Mouse (Mus musculus) liver, embryonic 16.5 days (tissue): Measurements from ENCODE around the gene Polr3h. TPM values are rescaled to one million over a fixed set of nuclear protein-coding genes. Genes with fewer than 3 reads are reported as not detected.
"Not testable (repeated sequence)": the region's sequence is repeated elsewhere in the genome, so short reads cannot be mapped to it uniquely, and the experiment has no call there.

Experiments used
- ATAC-seq: fragments of 200-750 bp; cut with Nextera tagmentation; 2 replicates; pipeline ENCODE4 v1.8.0; 2017; ENCODE audit warnings: low read depth, mild to moderate bottlenecking, moderate number of reproducible peaks, moderate library complexity
- H3K27ac ChIP-seq: fragments of 300-500 bp; sonication (generic); 2 replicates; pipeline ENCODE4 v1.5.1; 2014; ENCODE audit warnings: mild to moderate bottlenecking, low read length
- H3K27me3 ChIP-seq: fragments of 300-500 bp; sonication (generic); 2 replicates; pipeline ENCODE4 v1.6.1; 2014; ENCODE audit warnings: low read depth, low read length, mixed read lengths; ENCODE audit not compliant: control insufficient read depth, insufficient read depth
- H3K36me3 ChIP-seq: fragments of 300-500 bp; sonication (generic); 2 replicates; pipeline ENCODE4 v1.6.1; 2014; ENCODE audit warnings: mild to moderate bottlenecking; ENCODE audit not compliant: control insufficient read depth, insufficient read depth
- H3K4me1 ChIP-seq: fragments of 300-500 bp; sonication (generic); 2 replicates; pipeline ENCODE4 v1.6.1; 2014; ENCODE audit warnings: low read depth, low read length, mixed read lengths; ENCODE audit not compliant: control insufficient read depth
- H3K4me2 ChIP-seq: fragments of 300-500 bp; sonication (generic); 2 replicates; pipeline ENCODE4 v1.6.1; 2014; ENCODE audit warnings: low read depth, low read length, mixed read lengths
- H3K4me3 ChIP-seq: fragments of 300-500 bp; sonication (generic); 2 replicates; pipeline ENCODE4 v1.5.1; 2014; ENCODE audit warnings: low read depth, mild to moderate bottlenecking, low read length
- H3K9ac ChIP-seq: fragments of 300-500 bp; sonication (generic); 2 replicates; pipeline ENCODE4 v1.6.1; 2014; ENCODE audit warnings: low read depth, low read length
- H3K9me3 ChIP-seq: fragments of 300-500 bp; sonication (generic); replicated peaks from 2 replicates; pipeline ENCODE4 v1.6.1; 2016; ENCODE audit warnings: low read length; ENCODE audit not compliant: control insufficient read depth
- WGBS: fragments of 180-500 bp; shearing (Covaris S2); extraction: QIAGEN DNeasy Blood & Tissue Kit; methylation state at CpG from one replicate; pipeline ENCODE4 v1.1.7; 2014; ENCODE audit not compliant: insufficient replicate concordance; 5-methylcytosine and 5-hydroxymethylcytosine counted together
- polyA plus RNA-seq: library from polyadenylated mRNA; unstranded; fragments of >200 nt; fragmentation: Nextera tagmentation; extraction: Ambion mirVana; gene quantifications from 2 replicates; pipeline ENCODE4 v1.2.1, GENCODE M21; 2015

Polr3h gene
- 53.2 and 55.3 TPM in 2 replicates for polyA plus RNA-seq

DNA sequence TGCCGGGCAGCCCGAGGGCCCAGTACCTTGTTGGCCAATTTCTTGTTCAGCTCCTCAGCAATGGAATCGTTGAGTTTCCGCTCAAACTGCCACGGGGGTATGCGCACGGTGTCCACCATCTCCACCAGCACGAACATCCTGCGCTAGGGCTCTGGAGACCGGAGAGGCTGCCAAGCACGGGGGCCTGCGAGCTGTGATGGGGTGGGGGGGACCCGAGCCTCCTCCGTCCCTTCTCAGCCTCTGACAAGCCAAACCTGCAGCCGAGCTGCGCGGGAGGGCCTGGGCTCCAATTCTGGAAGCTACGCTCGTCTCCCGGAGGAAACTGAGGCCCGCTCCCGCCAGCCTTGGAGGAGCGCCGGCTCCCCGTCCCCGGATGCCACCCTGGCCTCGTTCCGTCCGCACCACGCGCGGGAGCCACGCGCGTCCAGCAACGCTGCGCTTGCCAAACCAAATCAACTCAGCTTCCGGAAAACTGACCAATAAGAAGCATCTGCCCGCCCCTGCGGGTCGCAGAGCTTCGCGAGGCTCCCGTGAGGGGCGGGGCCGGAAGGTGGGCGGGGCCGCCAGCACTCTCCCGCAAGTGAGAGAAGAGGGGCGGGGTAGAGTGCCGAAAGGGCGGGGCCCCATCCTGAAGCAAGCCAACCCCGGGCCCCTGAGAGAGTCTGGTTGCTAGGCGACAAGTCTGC, at the start of gene Polr3h:
Gene Polr3h (minus strand): TSS at position 481 of the 686 bp plus-strand sequence.
- Histone ChIP-seq H3K9me3 (no peaks in the 10 kb centered on the region), H3K4me2 (peak within 1 kb of the TSS; percentile 97), H3K4me3 (peak within 1 kb of the TSS; percentile 66), H3K9ac (peak within 1 kb of the TSS; percentile 67), H3K36me3 (no peaks in the 10 kb centered on the region), H3K4me1 (peaks cover 32% of the 10 kb centered on the region), H3K27me3 (no peaks in the 10 kb centered on the region), H3K27ac (peak within 1 kb of the TSS; percentile 68)
- under 1% methylated on average over 54 of the region's 54 CpGs for WGBS
- peak; percentile 91 for ATAC-seq

DNA sequence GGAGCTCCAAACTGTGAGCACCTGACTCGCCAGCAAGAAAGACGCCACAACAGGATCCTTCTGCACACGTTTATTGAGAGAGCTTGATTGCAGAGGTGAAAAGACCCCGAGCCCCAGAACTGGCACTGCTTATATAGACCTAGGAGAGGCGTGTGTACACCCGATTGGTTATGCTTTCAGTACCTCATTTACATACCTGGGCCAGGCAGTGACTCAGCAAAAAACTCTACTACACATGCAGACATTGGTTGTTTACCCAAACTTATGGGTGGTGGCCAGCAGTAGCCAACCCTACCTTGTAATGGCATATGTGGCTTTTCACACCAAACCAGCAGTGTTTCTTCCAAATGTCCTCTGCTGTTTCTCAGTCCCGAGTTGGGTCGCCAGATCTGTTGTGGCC, 49.1 kb upstream of the Polr3h start:
- ATAC-seq, H3K4me3 ChIP-seq, H3K27ac ChIP-seq, H3K27me3 ChIP-seq, H3K9me3 ChIP-seq, H3K4me2 ChIP-seq, H3K4me1 ChIP-seq, H3K36me3 ChIP-seq, H3K9ac ChIP-seq: not testable (repeated sequence)
- 82% methylated on average over 8 of the region's 8 CpGs for WGBS

DNA sequence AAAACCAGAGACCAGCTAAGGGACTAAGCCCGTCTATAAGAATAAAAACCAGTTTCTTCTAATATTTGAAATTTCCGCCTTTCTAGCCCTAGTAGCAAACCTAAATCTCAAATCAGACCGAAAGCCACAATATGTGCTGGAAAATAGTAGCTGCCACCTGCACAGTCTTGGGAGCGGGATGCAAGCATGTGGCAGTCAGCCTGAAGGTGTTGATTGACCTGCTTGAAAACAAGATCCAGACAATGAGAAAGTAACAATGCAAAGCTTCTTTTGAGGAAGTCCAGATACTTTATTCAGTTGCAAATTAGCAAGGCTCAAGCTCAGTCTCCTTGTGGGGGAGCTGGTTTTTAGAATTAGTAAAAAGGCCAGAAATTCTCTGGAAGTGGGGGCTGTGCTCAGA, 44.5 kb upstream of the Polr3h start:
- H3K4me3 ChIP-seq, H3K9me3 ChIP-seq, H3K4me1 ChIP-seq, H3K27ac ChIP-seq, ATAC-seq, H3K36me3 ChIP-seq, H3K27me3 ChIP-seq, H3K9ac ChIP-seq, H3K4me2 ChIP-seq: not testable (repeated sequence)
- WGBS: 76% methylated on average over 4 of the region's 4 CpGs

DNA sequence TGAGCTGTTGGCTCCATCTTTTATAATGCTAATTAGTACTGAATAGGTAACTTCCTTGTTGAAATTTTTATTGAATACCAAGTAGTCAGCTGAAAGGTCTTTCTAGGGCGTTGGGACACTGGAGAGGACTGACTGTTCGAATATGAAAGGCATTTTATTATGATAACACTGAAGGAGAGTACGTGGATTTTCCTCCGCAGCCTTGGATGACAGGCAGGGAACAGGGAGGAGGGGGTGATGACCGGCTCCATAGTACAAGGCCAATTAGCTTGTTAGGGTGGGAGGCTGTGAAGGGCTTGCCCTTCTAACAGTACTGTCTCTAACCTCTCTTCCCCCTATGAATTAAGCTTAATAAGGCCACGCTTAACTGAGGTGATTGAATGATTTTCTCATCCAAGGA, 43.6 kb upstream of the Polr3h start:
- not testable (repeated sequence) for H3K4me1 ChIP-seq, H3K4me2 ChIP-seq, ATAC-seq, H3K9me3 ChIP-seq, H3K36me3 ChIP-seq, H3K27ac ChIP-seq, H3K27me3 ChIP-seq, H3K4me3 ChIP-seq, H3K9ac ChIP-seq
- WGBS: 80% methylated on average over 6 of the region's 6 CpGs

DNA sequence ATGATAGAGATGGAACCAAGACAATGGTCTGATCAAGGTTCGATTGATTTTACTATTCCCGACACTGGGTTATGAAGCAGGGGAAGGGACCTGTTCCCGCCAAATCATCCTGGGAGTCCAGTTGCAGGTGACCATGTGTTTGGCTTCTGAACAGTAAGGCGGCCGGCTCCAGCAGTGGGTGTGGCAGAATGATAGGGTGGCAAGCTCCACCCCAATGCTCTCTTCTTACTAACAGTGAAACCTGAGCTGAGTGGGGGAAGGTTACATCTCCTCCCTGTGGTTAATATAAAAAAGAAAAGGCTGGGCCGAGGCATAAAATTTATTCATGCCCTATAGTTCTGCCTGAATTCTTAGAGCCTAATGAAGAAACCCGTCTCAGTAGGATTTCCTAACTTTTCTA, 43.1 kb upstream of the Polr3h start:
- Histone ChIP-seq H3K4me2 (peak overlapping the region; percentile 7; the same call in 1 of the 2 replicates), H3K36me3 (no peaks in the 10 kb centered on the region), H3K4me3 (no peak overlapping the region), H3K4me1 (peaks cover 7% of the 10 kb centered on the region), H3K27ac (no peak overlapping the region), H3K9ac (no peak overlapping the region), H3K9me3 (no peaks in the 10 kb centered on the region), H3K27me3 (no peaks in the 10 kb centered on the region)
- peak; percentile 70 for ATAC-seq
- 39% methylated on average over 7 of the region's 7 CpGs for WGBS

DNA sequence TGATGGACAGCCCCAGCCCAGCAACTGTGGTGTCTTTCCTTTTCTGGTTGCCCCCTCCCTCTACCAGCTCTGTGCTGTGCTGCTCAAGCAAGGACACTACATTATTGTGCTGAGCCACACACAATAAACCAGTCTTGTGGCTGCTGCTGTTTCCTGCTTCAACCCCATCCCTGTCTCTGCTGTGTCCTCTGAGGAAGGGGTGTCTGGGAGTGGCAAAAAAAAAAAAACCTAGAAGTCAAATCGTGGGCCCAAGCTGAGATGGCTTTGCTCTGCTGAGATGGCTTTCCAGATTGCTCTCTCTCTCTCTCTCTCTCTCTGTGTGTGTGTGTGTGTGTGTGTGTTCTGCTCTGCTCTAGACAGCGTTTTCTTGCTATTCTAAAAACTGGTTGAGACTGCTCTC, 42.4 kb upstream of the Polr3h start:
- Histone ChIP-seq H3K4me1 (peaks cover 7% of the 10 kb centered on the region), H3K9ac (no peak overlapping the region), H3K36me3 (no peaks in the 10 kb centered on the region), H3K27me3 (no peaks in the 10 kb centered on the region), H3K4me2 (no peak overlapping the region), H3K27ac (no peak overlapping the region), H3K9me3 (no peaks in the 10 kb centered on the region), H3K4me3 (no peak overlapping the region)
- WGBS: 35% methylated on average over 2 of the region's 2 CpGs
- ATAC-seq: no peak

DNA sequence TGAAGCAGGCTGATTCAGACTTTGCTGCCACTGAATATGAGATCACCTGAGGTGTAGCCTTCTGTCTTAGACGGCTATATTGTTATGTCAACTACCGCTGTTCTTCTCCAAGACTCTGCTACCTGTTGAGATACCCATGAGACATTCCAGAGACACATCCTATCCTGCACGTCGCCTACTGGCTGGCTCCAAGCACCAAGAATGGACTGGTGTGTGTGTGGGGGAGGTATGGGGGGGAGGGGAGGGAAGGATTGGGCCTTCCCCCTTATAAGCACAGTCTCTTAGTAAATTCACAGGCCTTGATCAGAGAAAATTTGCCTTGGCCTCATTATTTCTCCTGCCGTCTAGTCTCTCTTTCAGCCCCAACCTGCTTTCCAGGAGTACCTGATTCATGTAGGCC, 41.8 kb upstream of the Polr3h start:
- WGBS: 81% methylated on average over 5 of the region's 5 CpGs
- Histone ChIP-seq H3K9ac (no peak overlapping the region), H3K9me3 (no peaks in the 10 kb centered on the region), H3K27me3 (no peaks in the 10 kb centered on the region), H3K4me3 (no peak overlapping the region), H3K27ac (no peak overlapping the region), H3K4me1 (peaks cover 7% of the 10 kb centered on the region), H3K36me3 (no peaks in the 10 kb centered on the region), H3K4me2 (no peak overlapping the region)
- ATAC-seq: no peak

DNA sequence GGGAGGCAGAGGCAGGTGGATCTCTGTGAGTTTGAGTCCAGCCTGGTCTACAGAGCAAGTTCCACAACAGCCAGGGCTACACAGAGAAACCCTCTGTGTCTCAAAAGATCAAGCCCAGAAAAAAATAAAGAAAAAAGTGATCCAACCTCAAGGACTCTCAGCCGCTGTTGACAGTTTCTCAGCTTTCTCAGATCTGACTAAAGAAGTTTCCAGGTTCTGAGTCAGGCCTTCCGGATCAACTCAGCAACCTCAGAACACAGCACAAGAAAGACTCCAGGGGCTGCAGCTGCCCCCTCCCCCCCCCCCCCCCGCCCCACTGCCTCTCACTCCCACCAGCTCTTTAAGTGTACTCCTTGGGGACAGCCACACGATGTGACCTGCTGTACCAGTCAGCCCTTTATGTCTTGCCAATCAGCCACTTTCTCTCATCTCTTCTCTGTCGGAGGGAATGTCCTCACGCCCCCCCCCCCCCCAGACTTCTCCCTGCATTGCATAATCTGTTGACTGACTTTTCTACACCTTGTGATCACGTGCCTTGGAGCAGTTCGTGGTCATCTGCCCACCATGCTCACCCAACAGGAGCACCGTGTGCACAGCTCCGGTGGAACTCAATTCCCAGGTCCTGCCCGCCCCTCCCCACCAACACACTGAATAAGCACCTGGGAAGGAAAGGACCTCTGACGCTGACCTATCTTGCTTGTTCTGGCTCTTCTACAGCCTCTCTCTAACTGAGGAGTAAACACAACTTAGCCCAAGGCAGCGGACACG, 40.2 kb upstream of the Polr3h start:
- no peak for ATAC-seq
- Histone ChIP-seq H3K27ac (no peak overlapping the region), H3K27me3 (no peaks in the 10 kb centered on the region), H3K4me2 (no peak overlapping the region), H3K4me1 (peaks cover 7% of the 10 kb centered on the region), H3K36me3 (no peaks in the 10 kb centered on the region), H3K9me3 (no peaks in the 10 kb centered on the region), H3K4me3 (no peak overlapping the region), H3K9ac (no peak overlapping the region)
- WGBS: 63% methylated on average over 13 of the region's 14 CpGs

DNA sequence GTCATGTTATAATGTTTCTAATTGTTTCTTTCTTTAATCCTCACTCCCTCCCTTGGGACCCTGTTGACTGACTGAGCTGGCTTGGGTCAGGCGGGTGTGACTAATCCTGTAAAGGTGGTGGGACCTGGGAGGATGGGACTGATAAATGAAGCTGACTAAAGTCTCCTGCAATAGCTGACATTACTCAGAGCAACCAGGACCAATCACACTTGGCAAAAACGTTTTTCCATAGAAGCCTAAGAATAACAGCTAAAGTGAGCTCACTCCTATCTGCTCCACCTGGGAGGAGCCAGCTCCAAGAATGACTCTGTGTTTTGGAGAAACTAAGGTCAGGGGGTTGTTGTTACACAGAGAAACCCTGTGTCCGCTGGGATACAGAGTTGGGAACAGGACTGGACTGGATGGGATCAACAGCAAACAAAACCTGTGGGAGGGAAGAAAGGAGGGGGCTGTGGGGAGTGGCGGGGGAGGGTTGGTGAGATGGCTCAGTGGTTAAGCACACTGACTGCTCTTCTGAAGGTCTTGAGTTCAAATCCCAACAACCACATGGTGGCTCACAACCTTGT, 39.0 kb upstream of the Polr3h start:
- Histone ChIP-seq H3K4me2 (no peak overlapping the region), H3K27ac (no peak overlapping the region), H3K9me3 (no peaks in the 10 kb centered on the region), H3K4me1 (peaks cover 12% of the 10 kb centered on the region), H3K9ac (no peak overlapping the region), H3K27me3 (no peaks in the 10 kb centered on the region), H3K36me3 (no peaks in the 10 kb centered on the region), H3K4me3 (no peak overlapping the region)
- ATAC-seq: no peak
- WGBS: 46% methylated on average over 4 of the region's 4 CpGs
